Mouse (Mus musculus) MEL (cell line): ENCODE data around the gene Sox6. TPM values are rescaled to one million over a fixed set of nuclear protein-coding genes. Genes with fewer than 3 reads are reported as not detected.

Source experiments
- DNase-seq: peaks from one replicate; pipeline ENCODE4 v3.0.0; 2011; ENCODE audit warnings: low read depth, low spot score
- H3K27ac ChIP-seq: 2 replicates; pipeline ENCODE4 v1.5.1; 2012; ENCODE audit warnings: low read depth, mild to moderate bottlenecking, control low read depth, low read length, moderate library complexity; ENCODE audit not compliant: control insufficient read depth
- H3K27me3 ChIP-seq, 2 experiments: fragments of 150-350 bp in 1 of 2; sonication (generic) in 1 of 2; 2 replicates each; pipeline ENCODE4 v1.6.1; 2012; ENCODE audit warnings: low read length in 2 of 2, mild to moderate bottlenecking in 2 of 2, improper control_type of control experiment in 1 of 2, moderate library complexity in 1 of 2; ENCODE audit not compliant: insufficient read depth in 2 of 2, control insufficient read depth in 1 of 2
- H3K36me3 ChIP-seq, 2 experiments: 2 replicates each; pipeline ENCODE4 v1.6.1; 2012 to 2014; ENCODE audit warnings: low read length in 2 of 2, improper control_type of control experiment in 1 of 2, inconsistent platforms in 1 of 2, mild to moderate bottlenecking in 1 of 2; ENCODE audit not compliant: insufficient read depth in 2 of 2, control insufficient read depth in 1 of 2
- H3K4me1 ChIP-seq, 2 experiments: fragments of 150-350 bp in 1 of 2; sonication (generic) in 1 of 2; 2 replicates each; pipeline ENCODE4 v1.6.1; 2012; ENCODE audit warnings: low read length in 2 of 2, improper control_type of control experiment in 1 of 2, mild to moderate bottlenecking in 1 of 2; ENCODE audit not compliant: insufficient read depth in 2 of 2, control insufficient read depth in 1 of 2
- H3K4me3 ChIP-seq, 2 experiments: fragments of 150-350 bp in 1 of 2; sonication (generic) in 1 of 2; 2 replicates each; pipeline ENCODE4 v1.5.1; 2012; ENCODE audit warnings: low read depth in 2 of 2, low read length in 2 of 2, mild to moderate bottlenecking in 2 of 2, moderate library complexity in 2 of 2, control low read depth in 1 of 2, improper control_type of control experiment in 1 of 2; ENCODE audit not compliant: control insufficient read depth in 1 of 2, insufficient read depth in 1 of 2
- H3K79me2 ChIP-seq: 2 replicates; pipeline ENCODE4 v1.6.1; 2012; ENCODE audit warnings: mild to moderate bottlenecking, low read length, moderate library complexity; ENCODE audit not compliant: control insufficient read depth, poor library complexity, insufficient read depth
- H3K9ac ChIP-seq: 2 replicates; pipeline ENCODE4 v1.6.1; 2012; ENCODE audit warnings: low read depth, mild to moderate bottlenecking, control low read depth, low read length, moderate library complexity; ENCODE audit not compliant: control insufficient read depth, poor library complexity, severe bottlenecking
- H3K9me3 ChIP-seq: fragments of 150-350 bp; sonication (generic); replicated peaks from 2 replicates; pipeline ENCODE4 v1.6.1; 2012; ENCODE audit warnings: mild to moderate bottlenecking, low read length, improper control_type of control experiment, moderate library complexity; ENCODE audit not compliant: insufficient read depth
- BHLHE40 ChIP-seq: IDR thresholded peaks from 2 replicates; pipeline ENCODE4 v1.6.1; 2012; ENCODE audit warnings: low read depth, mild to moderate bottlenecking, inconsistent platforms, low read length, improper control_type of control experiment, borderline replicate concordance
- E2F4 ChIP-seq: IDR thresholded peaks from 2 replicates; pipeline ENCODE4 v1.6.1; 2011; ENCODE audit warnings: low read depth, low read length, improper control_type of control experiment, borderline replicate concordance
- ELF1 ChIP-seq: IDR thresholded peaks from 2 replicates; pipeline ENCODE4 v1.6.1; 2014; ENCODE audit warnings: low read depth, mild to moderate bottlenecking, inconsistent platforms, low read length, improper control_type of control experiment, moderate library complexity
- EP300 ChIP-seq, 2 experiments: IDR thresholded peaks; 2 replicates each; pipeline ENCODE4 v1.6.1; 2011; ENCODE audit warnings: improper control_type of control experiment in 2 of 2, low read length in 2 of 2, low read depth in 1 of 2, mild to moderate bottlenecking in 1 of 2
- ETS1 ChIP-seq: IDR thresholded peaks from 2 replicates; pipeline ENCODE4 v1.6.1; 2012; ENCODE audit warnings: low read depth, mild to moderate bottlenecking, inconsistent platforms, low read length, improper control_type of control experiment, moderate library complexity
- GATA1 ChIP-seq: IDR thresholded peaks from 2 replicates; pipeline ENCODE4 v1.6.1; 2011; ENCODE audit warnings: low read depth, low read length, improper control_type of control experiment
- HCFC1 ChIP-seq: IDR thresholded peaks from 2 replicates; pipeline ENCODE4 v1.6.1; 2012; ENCODE audit warnings: low read depth, mild to moderate bottlenecking, inconsistent platforms, low read length, improper control_type of control experiment, moderate library complexity
- JUND ChIP-seq: IDR thresholded peaks from 2 replicates; pipeline ENCODE4 v1.6.1; 2011; ENCODE audit warnings: low read depth, mild to moderate bottlenecking, improper control_type of control experiment, low read length
- MAFK ChIP-seq: IDR thresholded peaks from 2 replicates; pipeline ENCODE4 v1.6.1; 2011; ENCODE audit warnings: low read depth, mild to moderate bottlenecking, low read length, improper control_type of control experiment, borderline replicate concordance
- MAX ChIP-seq: IDR thresholded peaks from 2 replicates; pipeline ENCODE4 v1.6.1; 2011; ENCODE audit warnings: low read length, improper control_type of control experiment
- MEF2A ChIP-seq: IDR thresholded peaks from 2 replicates; pipeline ENCODE4 v1.6.1; 2014; ENCODE audit warnings: low read depth, mild to moderate bottlenecking, inconsistent platforms, low read length, improper control_type of control experiment; ENCODE audit not compliant: poor library complexity, insufficient replicate concordance, severe bottlenecking; ENCODE audit errors: extremely low read depth
- MXI1 ChIP-seq: IDR thresholded peaks from 2 replicates; pipeline ENCODE4 v1.6.1; 2011; ENCODE audit warnings: mild to moderate bottlenecking, low read depth, low read length, improper control_type of control experiment
- MYB ChIP-seq: IDR thresholded peaks from 2 replicates; pipeline ENCODE4 v1.6.1; 2011; ENCODE audit warnings: mild to moderate bottlenecking, low read depth, low read length, improper control_type of control experiment
- MYC ChIP-seq: IDR thresholded peaks from 2 replicates; pipeline ENCODE4 v1.6.1; 2011; ENCODE audit warnings: low read depth, mild to moderate bottlenecking, low read length, improper control_type of control experiment, moderate library complexity
- NRF1 ChIP-seq: IDR thresholded peaks from 2 replicates; pipeline ENCODE4 v1.6.1; 2014; ENCODE audit warnings: low read depth, mild to moderate bottlenecking, inconsistent platforms, low read length, improper control_type of control experiment, moderate library complexity; ENCODE audit not compliant: poor library complexity, insufficient read depth, severe bottlenecking
- POLR2A ChIP-seq, 2 experiments: IDR thresholded peaks; 2 replicates each; pipeline ENCODE4 v1.6.1; 2011 to 2012; ENCODE audit warnings: low read length in 2 of 2, mild to moderate bottlenecking in 2 of 2, control low read depth in 1 of 2, improper control_type of control experiment in 1 of 2, low read depth in 1 of 2, moderate library complexity in 1 of 2; ENCODE audit not compliant: control insufficient read depth in 1 of 2, insufficient read depth in 1 of 2, poor library complexity in 1 of 2
- POLR2AphosphoS2 ChIP-seq: IDR thresholded peaks from 2 replicates; pipeline ENCODE4 v1.6.1; 2011; ENCODE audit warnings: low read length, improper control_type of control experiment
- RCOR1 ChIP-seq: IDR thresholded peaks from 2 replicates; pipeline ENCODE4 v1.6.1; 2012; ENCODE audit warnings: low read depth, mild to moderate bottlenecking, inconsistent platforms, low read length, improper control_type of control experiment
- SIN3A ChIP-seq: IDR thresholded peaks from 2 replicates; pipeline ENCODE4 v1.6.1; 2012; ENCODE audit warnings: low read length, improper control_type of control experiment, inconsistent platforms
- SMC3 ChIP-seq: IDR thresholded peaks from 2 replicates; pipeline ENCODE4 v1.6.1; 2011; ENCODE audit warnings: low read depth, low read length, improper control_type of control experiment
- TAL1 ChIP-seq: IDR thresholded peaks from 2 replicates; pipeline ENCODE4 v1.6.1; 2012; ENCODE audit warnings: mild to moderate bottlenecking, inconsistent platforms, low read length, moderate library complexity, mixed read lengths
- TBP ChIP-seq: IDR thresholded peaks from 2 replicates; pipeline ENCODE4 v1.8.0; 2011; ENCODE audit warnings: low read depth, low read length, improper control_type of control experiment
- TCF12 ChIP-seq: IDR thresholded peaks from 2 replicates; pipeline ENCODE4 v1.6.1; 2014; ENCODE audit warnings: low read depth, mild to moderate bottlenecking, inconsistent platforms, low read length, improper control_type of control experiment, moderate library complexity
- USF1 ChIP-seq: IDR thresholded peaks from 2 replicates; pipeline ENCODE4 v1.6.1; 2014; ENCODE audit warnings: low read depth, mild to moderate bottlenecking, inconsistent platforms, low read length, improper control_type of control experiment, moderate library complexity
- USF2 ChIP-seq, 2 experiments: IDR thresholded peaks; 2 replicates each; pipeline ENCODE4 v1.6.1; 2011 to 2012; ENCODE audit warnings: improper control_type of control experiment in 2 of 2, low read length in 2 of 2, borderline replicate concordance in 1 of 2, inconsistent platforms in 1 of 2, low read depth in 1 of 2, mild to moderate bottlenecking in 1 of 2; ENCODE audit not compliant: insufficient read depth in 1 of 2
- ZKSCAN1 ChIP-seq: IDR thresholded peaks from 2 replicates; pipeline ENCODE4 v1.6.1; 2012; ENCODE audit warnings: low read depth, mild to moderate bottlenecking, inconsistent platforms, low read length, improper control_type of control experiment, moderate library complexity
- ZMIZ1 ChIP-seq: IDR thresholded peaks from 2 replicates; pipeline ENCODE4 v1.6.1; 2012; ENCODE audit warnings: low read depth, mild to moderate bottlenecking, inconsistent platforms, low read length, improper control_type of control experiment, moderate library complexity
- ZNF384 ChIP-seq: IDR thresholded peaks from 2 replicates; pipeline ENCODE4 v1.6.1; 2012; ENCODE audit warnings: low read depth, mild to moderate bottlenecking, inconsistent platforms, low read length, improper control_type of control experiment
- polyA plus RNA-seq, 2 experiments: library from polyadenylated mRNA; stranded (reverse) in 1 of 2; unstranded in 1 of 2; fragments of >175 nt in 1 of 2; fragments of >200 nt in 1 of 2; gene quantifications; 2 replicates each; pipeline versions ENCODE4 v1.2.1 to v1.2.4; 2012; ENCODE audit warnings: low replicate concordance in 2 of 2, low read depth in 1 of 2; ENCODE audit not compliant: insufficient read length in 2 of 2, insufficient read depth in 1 of 2, missing spikeins in 1 of 2
- total RNA-seq: library from RNA; depleted of rRNA; stranded (reverse); fragments of 300-350 nt; gene quantifications from 2 replicates; pipeline ENCODE4 v1.2.3, GENCODE M21; 2012

The Sox6 gene
- total and polyA plus RNA-seq, 3 experiments, result 2.6 to 4.6 TPM; not detected in 1

GRCm38 (mm10) chr7:115845791-115846366, 192.7 kb downstream of the Sox6 start:
- H3K9ac ChIP-seq, result no peak overlapping the region
- no peak overlapping the region for H3K4me3 ChIP-seq

GRCm38 (mm10) chr7:115844910-115845309, 193.7 kb downstream of the Sox6 start:
- peak; percentile 25; the same call in 1 of the 2 replicates for TF ChIP-seq USF1
- no peak for TF ChIP-seq HCFC1
- peak; percentile 71; the same call in 1 of the 2 replicates for TF ChIP-seq MXI1
- no peak for TF ChIP-seq ELF1
- TF ChIP-seq MAFK, result no peak
- TF ChIP-seq MEF2A, result no peak
- peak; percentile 73 to 76 for TF ChIP-seq EP300 (IDR thresholded peaks at IDR 0.05; ENCODE audit: low read depth in 1 of 2, low read length in 2 of 2)
- no peak for TF ChIP-seq POLR2AphosphoS2
- peak; percentile 80; the same call in 1 of the 2 replicates for TF ChIP-seq ETS1
- TF ChIP-seq GATA1, result peak; percentile 65
- TF ChIP-seq NRF1, result no peak
- TF ChIP-seq TBP, result no peak
- peak; percentile 91 for TF ChIP-seq TCF12
- no peak for TF ChIP-seq ZMIZ1
- TF ChIP-seq MAX, result peak; percentile 62
- TF ChIP-seq RCOR1, result no peak
- TF ChIP-seq ZKSCAN1, result no peak
- peak; percentile 35; the same call in 1 of the 2 replicates for TF ChIP-seq SIN3A
- no peaks in the 10 kb centered on the region for H3K9me3 ChIP-seq
- H3K27ac ChIP-seq, result peak overlapping the region; percentile 25
- H3K36me3 ChIP-seq, result peaks cover 0 to 33% of the 10 kb centered on the region in 2 experiments; a peak in 2 of 4 replicates
- no peaks in the 10 kb centered on the region for H3K79me2 ChIP-seq
- H3K9ac ChIP-seq, result no peak overlapping the region
- no peaks in the 10 kb centered on the region for H3K27me3 ChIP-seq
- H3K4me1 ChIP-seq, result peaks cover 11 to 24% of the 10 kb centered on the region in 2 experiments
- peak overlapping the region in 1 of 2 experiments; percentile 28; a peak in 1 of 4 replicates for H3K4me3 ChIP-seq
- peak; percentile 43 for DNase-seq

More at GRCm38 (mm10) chr7:115845791-115846366, 192.7 kb downstream of the Sox6 start:
- Histone ChIP-seq H3K4me1 (peaks cover 8 to 19% of the 10 kb centered on the region in 2 experiments), H3K27me3 (no peaks in the 10 kb centered on the region)
- TF ChIP-seq POLR2A (IDR thresholded peaks at IDR 0.05; ENCODE audit: control insufficient read depth in 1 of 2, insufficient read depth in 1 of 2, low read depth in 1 of 2, low read length in 2 of 2, poor library complexity in 1 of 2) (no peak), JUND (no peak), TAL1 (no peak), MAFK (no peak), MAX (no peak), MXI1 (no peak), ZNF384 (no peak), E2F4 (no peak), NRF1 (no peak), MYB (no peak), USF2 (IDR thresholded peaks at IDR 0.05; ENCODE audit: borderline replicate concordance in 1 of 2, insufficient read depth in 1 of 2, low read depth in 1 of 2, low read length in 2 of 2) (no peak), SMC3 (no peak), BHLHE40 (no peak), MYC (no peak), ZMIZ1 (no peak), MEF2A (no peak), ETS1 (no peak)
- TF ChIP-seq, all 39 proteins: peak for 0
- Histone ChIP-seq H3K27ac (no peak overlapping the region), H3K79me2 (no peaks in the 10 kb centered on the region), H3K36me3 (peaks cover 0 to 27% of the 10 kb centered on the region in 2 experiments; a peak in 2 of 4 replicates), H3K9me3 (no peaks in the 10 kb centered on the region)
- DNase-seq, result peak; percentile 27
